Mouse (Mus musculus) heart, embryonic 10.5 days (tissue): ENCODE measurements around the gene Cbfa2t3. TPM values are rescaled to one million over a fixed set of nuclear protein-coding genes. Genes with fewer than 3 reads are reported as not detected.
A peak's percentile ranks its signal among the peaks of the same experiment; 100 is the strongest.

Experiments used
- DNase-seq: peaks from one replicate; pipeline ENCODE4 v3.0.0-alpha.2; 2017; ENCODE audit warnings: low spot score
- H3K27ac ChIP-seq: fragments of 300-500 bp; sonication (generic); 2 replicates; pipeline ENCODE4 v1.5.1; 2016; ENCODE audit warnings: mild to moderate bottlenecking
- H3K27me3 ChIP-seq: fragments of 300-500 bp; sonication (generic); 2 replicates; pipeline ENCODE4 v1.6.1; 2016; ENCODE audit warnings: mild to moderate bottlenecking; ENCODE audit not compliant: poor library complexity, insufficient read depth, severe bottlenecking
- H3K36me3 ChIP-seq: fragments of 300-500 bp; sonication (generic); 2 replicates; pipeline ENCODE4 v1.6.1; 2016; ENCODE audit warnings: mild to moderate bottlenecking, moderate library complexity
- H3K4me1 ChIP-seq: fragments of 300-500 bp; sonication (generic); 2 replicates; pipeline ENCODE4 v1.6.1; 2016; ENCODE audit warnings: mild to moderate bottlenecking
- H3K4me3 ChIP-seq: fragments of 300-500 bp; sonication (generic); 2 replicates; pipeline ENCODE4 v1.5.1; 2016; ENCODE audit warnings: mild to moderate bottlenecking, moderate library complexity
- H3K9me3 ChIP-seq: fragments of 300-500 bp; sonication (generic); 2 replicates; pipeline ENCODE4 v1.6.1; 2016; ENCODE audit warnings: mild to moderate bottlenecking, moderate library complexity
- WGBS: fragments of 180-500 bp; shearing (Covaris S2); methylation state at CpG from one replicate; pipeline ENCODE4 v1.1.7; 2016; 5-methylcytosine and 5-hydroxymethylcytosine counted together
- polyA plus RNA-seq: library from polyadenylated mRNA; unstranded; fragments of >200 nt; fragmentation: Nextera tagmentation; extraction: Ambion mirVana; gene quantifications from 2 replicates; pipeline ENCODE4 v1.2.1, GENCODE M21; 2016

Cbfa2t3 gene
- polyA plus RNA-seq, 1 experiment from 2014 or later: 5.5 TPM

DNA sequence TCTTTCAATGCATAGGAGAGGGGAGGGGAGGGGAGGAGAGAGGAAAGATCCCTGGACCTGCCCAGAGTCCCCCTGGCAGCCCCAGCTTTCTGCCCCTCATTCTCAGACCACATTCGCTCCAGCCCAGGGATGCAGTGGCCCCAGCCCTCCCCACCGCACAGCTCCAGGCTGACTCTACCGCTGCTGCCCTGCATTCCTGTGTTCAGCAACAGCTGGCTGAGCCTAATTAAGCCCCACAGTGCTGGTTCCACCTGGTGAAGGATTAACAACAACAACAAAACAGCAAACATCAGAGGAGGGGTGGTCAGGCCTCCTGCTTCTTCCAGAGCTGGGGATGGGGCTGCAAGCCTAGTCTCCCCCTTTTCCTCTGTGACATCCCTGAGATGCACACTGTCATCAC, 29.7 kb upstream of the Cbfa2t3 start:
- Histone ChIP-seq H3K27ac (no peak overlapping the region), H3K4me1 (peaks cover 11% of the 10 kb centered on the region), H3K27me3 (peaks cover 44% of the 10 kb centered on the region), H3K36me3 (no peaks in the 10 kb centered on the region), H3K4me3 (no peak overlapping the region), H3K9me3 (no peaks in the 10 kb centered on the region)
- no peak for DNase-seq
- 32% methylated on average over 3 of the region's 3 CpGs for WGBS

DNA sequence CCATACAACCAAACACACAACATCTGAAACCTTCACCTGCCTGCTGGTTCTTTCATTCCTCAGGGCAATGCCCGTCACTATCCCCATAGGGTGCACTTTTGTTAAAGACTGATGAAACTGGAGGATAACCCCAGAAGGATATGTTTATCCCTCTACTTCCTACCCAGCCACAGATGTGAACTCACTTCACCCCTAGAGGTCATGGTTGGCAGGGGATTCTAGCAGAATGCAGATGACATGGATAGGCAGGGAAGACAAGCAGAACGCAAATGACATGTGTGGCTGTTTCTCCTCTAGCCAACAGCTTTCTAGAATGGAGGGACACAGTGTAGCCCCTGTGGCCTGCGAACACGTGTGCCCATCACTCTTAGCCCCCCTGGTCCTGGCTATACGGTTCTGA, 28.5 kb upstream of the Cbfa2t3 start:
- Histone ChIP-seq H3K4me1 (peaks cover 19% of the 10 kb centered on the region), H3K27ac (no peak overlapping the region), H3K4me3 (no peak overlapping the region), H3K27me3 (peaks cover 45% of the 10 kb centered on the region), H3K36me3 (no peaks in the 10 kb centered on the region), H3K9me3 (no peaks in the 10 kb centered on the region)
- whole genome bisulfite sequencing: 62% methylated on average over 5 of the region's 5 CpGs
- no peak for DNase-seq

DNA sequence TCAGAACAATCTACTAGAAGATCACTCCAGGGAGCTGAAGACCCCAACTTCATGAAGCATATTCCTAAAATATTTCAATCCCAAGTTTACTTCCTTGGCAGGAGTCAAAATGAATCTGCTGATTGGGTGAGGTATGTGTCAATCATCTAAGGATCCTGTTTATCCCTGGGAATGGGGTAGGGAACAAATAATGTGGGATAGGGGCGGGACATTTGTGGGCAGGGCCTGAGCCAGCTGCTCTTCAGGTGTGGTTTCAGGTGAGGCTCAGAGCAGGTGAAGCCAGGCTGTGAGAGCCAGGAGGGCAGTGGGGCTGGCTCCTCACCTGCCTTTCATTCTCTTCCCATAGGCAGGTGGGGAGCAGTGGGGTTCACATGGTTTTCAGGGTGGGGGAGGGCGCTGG, 27.9 kb upstream of the Cbfa2t3 start:
- no peak for DNase-seq
- no peak overlapping the region for H3K27ac ChIP-seq
- peaks cover 44% of the 10 kb centered on the region for H3K27me3 ChIP-seq
- no peaks in the 10 kb centered on the region for H3K9me3 ChIP-seq
- H3K4me3 ChIP-seq: no peak overlapping the region
- WGBS: 65% methylated on average over 2 of the region's 2 CpGs
- H3K4me1 ChIP-seq: peaks cover 23% of the 10 kb centered on the region
- H3K36me3 ChIP-seq: no peaks in the 10 kb centered on the region

DNA sequence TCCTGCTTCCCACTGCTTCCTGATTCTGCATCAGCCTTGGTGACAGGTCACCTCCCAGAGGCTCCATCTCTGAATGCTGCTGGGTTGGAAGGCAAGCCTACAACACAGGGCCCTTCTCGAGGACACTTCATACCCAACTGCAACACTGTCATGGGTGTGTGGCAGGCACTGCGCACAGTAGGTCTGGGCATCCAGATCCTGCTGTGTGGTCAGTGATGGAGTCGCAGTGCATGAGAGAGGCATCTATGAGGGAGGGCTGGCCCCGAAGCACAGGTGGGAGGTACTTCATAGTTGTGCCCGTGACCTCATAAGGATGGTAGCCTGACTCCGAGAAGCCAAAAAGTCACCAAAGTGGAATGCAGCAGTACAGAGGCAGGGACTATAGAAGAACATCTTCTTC, 26.3 kb upstream of the Cbfa2t3 start:
- WGBS: 91% methylated on average over 6 of the region's 6 CpGs
- Histone ChIP-seq H3K9me3 (no peaks in the 10 kb centered on the region), H3K27ac (peak overlapping the region; percentile 32), H3K4me1 (peaks cover 38% of the 10 kb centered on the region), H3K4me3 (no peak overlapping the region), H3K27me3 (peaks cover 57% of the 10 kb centered on the region), H3K36me3 (no peaks in the 10 kb centered on the region)
- DNase-seq: no peak

DNA sequence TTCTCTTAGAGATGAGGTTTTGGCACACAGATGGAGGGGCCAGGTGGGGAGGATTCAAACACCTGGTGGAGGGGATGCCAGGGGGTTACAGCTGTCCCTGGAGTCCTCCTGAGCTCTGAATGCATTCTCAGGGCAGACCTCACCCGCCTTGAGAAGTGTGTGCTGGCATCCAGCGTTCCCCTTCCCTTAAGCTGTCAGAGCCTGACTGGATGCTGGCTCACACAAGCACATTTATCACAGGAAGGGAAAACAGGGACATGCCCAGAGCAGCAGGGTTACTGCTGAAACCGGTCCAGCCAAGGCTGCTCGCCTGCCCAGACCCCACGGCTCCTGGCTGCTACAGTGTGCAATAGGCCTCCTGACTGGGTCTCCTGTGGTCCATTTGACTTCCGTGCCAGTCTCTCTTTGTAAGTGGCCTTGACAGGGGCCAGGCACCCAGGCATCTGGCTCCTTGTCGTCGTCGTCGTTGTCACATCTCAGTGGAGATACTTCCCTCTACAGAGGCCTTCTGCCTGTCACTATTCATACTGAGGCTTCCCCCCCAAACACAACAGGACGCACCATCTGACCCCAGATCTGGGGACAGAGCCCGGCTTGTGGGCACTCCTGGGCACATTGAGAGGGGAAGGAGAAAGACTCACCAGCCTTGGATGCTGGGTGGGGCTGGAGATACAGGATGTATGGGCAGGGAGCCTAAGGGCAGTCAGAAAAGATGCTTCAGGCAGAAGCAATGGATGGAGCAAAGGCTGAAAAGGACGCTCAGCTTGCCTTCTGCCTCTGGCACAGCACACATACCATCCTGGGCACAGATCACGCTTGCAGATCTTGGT, 22.1 kb upstream of the Cbfa2t3 start:
- no peak for DNase-seq
- WGBS: 34% methylated on average over 14 of the region's 14 CpGs
- peaks cover 70% of the 10 kb centered on the region for H3K27me3 ChIP-seq
- peaks cover 69% of the 10 kb centered on the region for H3K4me1 ChIP-seq
- H3K36me3 ChIP-seq: no peaks in the 10 kb centered on the region
- peak overlapping the region; percentile 51 for H3K4me3 ChIP-seq
- peak overlapping the region; percentile 83 for H3K27ac ChIP-seq
- no peaks in the 10 kb centered on the region for H3K9me3 ChIP-seq

DNA sequence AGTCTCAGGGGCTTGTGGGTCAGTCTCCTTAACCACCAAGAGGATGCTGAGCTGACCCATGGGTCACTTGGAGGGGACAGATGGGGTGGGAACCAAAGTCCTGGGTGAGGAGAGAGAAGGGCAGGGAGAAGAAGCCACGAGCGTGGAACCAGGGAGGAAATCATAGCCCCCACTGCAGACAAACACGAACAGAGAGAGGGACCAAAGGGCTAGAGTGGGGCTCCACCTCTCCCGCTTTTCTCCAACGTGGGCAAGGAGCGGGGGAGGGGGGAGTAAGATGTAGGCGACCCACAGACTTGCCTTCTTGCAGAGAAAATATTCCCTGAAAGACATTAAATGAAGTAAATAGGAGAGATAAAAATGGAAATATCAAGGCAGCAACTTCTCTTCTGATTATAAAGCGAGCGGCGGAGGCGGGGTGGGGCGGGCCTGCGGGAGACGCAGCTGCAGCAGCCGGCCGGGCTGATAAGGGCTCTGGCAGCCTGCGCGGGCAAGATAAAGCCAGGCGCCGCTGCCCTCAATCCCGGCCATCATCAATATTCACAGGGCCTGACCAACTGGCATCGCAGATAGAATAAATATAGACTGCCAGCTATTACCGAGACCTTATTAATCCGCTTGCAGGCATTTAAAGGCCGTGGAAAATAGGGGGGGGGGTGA, 21.3 kb upstream of the Cbfa2t3 start:
- DNase-seq: peak; percentile 92
- Histone ChIP-seq H3K9me3 (no peaks in the 10 kb centered on the region), H3K36me3 (no peaks in the 10 kb centered on the region), H3K4me3 (peak overlapping the region; percentile 51), H3K27me3 (peaks cover 73% of the 10 kb centered on the region), H3K4me1 (peaks cover 73% of the 10 kb centered on the region), H3K27ac (peak overlapping the region; percentile 83)
- 4% methylated on average over 25 of the region's 25 CpGs for WGBS

DNA sequence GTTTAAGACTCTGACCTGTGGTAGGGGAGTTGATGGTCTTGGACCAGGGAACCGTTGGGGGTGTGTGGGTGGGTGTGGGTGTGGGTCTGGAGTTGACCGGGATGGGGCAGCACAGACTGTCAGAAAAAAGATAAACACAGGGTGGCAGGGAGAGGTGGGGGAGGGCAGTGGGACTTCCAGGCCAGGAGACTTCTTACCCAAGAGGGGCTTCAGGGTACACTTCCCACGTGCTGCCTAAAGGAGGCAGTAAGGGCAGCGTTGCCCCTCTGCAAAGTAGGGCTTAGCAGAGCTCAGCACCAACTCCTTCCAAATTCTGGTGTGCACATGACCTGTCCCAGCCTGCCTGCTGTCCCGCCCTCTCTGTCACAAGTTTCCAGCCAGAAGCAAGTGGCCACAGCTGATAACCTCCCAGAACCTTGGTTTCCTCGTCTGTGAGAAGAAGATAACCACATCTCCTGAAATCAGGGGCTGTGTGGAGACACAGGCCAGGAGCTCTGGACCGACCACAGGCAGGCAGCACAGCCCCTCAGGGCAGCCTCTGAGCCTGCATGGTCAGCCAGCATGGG, 20.7 kb upstream of the Cbfa2t3 start:
- H3K27ac ChIP-seq: peak overlapping the region; percentile 83
- DNase-seq: peak; percentile 96
- H3K9me3 ChIP-seq: no peaks in the 10 kb centered on the region
- H3K4me3 ChIP-seq: peak overlapping the region; percentile 51
- H3K27me3 ChIP-seq: peaks cover 76% of the 10 kb centered on the region
- H3K4me1 ChIP-seq: peaks cover 73% of the 10 kb centered on the region
- no peaks in the 10 kb centered on the region for H3K36me3 ChIP-seq
- 12% methylated on average over 7 of the region's 7 CpGs for WGBS

DNA sequence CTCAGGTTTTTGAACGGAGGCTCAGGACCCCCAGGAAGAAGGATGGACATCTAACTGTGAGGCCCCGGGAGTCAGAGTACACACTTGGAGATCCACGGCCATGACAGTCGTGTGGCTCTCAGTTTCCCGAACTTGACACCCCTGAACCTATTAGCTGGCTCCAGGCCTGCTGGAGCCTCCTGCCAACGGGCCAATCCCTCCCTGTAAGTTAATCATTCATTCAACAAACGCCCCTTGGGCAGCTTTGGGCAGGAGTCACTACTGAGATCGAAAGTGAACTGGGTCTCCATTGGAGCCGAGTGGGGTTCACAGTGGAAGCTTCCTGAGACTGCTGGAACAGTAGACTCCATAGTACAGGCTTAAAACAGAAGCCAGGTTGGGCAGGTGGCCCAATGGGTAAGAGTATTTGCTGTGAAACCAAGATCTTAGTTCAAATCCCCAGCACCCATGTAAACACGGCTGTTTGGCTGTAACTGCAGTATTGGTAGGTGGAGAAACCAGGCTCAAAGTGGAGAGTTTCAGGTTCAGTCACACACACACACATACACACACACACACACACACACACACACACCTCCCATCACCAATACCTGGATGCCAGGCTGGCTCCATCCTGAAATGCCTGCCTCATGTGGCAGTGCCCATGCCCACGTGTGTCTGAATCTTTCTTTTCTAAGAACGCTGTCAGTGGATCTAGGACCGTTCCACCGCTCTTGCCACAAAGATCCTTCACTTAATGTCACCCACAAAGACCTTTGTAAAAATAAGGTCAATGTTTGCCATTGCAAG, 20.0 kb upstream of the Cbfa2t3 start:
- Histone ChIP-seq H3K27me3 (peaks cover 76% of the 10 kb centered on the region), H3K27ac (peak overlapping the region; percentile 83), H3K4me3 (no peak overlapping the region), H3K36me3 (no peaks in the 10 kb centered on the region), H3K9me3 (no peaks in the 10 kb centered on the region), H3K4me1 (peaks cover 72% of the 10 kb centered on the region)
- no peak for DNase-seq
- 82% methylated on average over 14 of the region's 14 CpGs for WGBS

DNA sequence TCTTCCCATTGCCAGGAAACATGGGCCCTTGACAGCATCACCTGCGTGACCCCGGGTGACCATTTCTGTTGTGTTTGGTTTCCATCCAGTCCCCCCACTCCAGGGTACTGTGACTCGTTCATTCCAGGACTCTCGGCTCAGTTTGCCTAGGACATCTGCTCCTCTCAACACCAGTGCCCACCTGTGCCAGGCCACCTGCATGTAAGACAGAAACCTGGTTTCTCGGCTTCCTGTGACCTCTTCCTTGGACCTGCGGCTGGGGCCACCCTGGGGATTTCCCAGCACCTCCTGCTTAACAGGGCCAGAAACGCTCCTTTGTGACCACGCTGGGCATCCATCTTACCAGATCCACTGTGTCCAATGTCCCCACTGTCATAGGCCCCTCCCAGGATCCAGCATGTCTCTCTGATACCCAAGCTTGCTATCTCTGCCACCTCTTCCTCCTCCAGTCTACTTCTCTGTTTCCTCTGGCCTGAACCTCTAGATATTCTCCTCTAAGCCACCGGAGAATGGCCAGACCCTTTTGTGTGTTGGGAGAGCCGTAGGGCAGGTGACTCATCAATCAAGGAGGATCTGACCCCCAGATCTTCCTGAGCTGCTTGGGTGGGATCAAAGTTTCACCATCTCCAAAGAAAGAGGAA, 19.1 kb upstream of the Cbfa2t3 start:
- 76% methylated on average over 10 of the region's 10 CpGs for WGBS
- Histone ChIP-seq H3K36me3 (no peaks in the 10 kb centered on the region), H3K9me3 (no peaks in the 10 kb centered on the region), H3K4me1 (peaks cover 65% of the 10 kb centered on the region), H3K27ac (no peak overlapping the region), H3K27me3 (peaks cover 84% of the 10 kb centered on the region), H3K4me3 (no peak overlapping the region)
- DNase-seq: no peak

DNA sequence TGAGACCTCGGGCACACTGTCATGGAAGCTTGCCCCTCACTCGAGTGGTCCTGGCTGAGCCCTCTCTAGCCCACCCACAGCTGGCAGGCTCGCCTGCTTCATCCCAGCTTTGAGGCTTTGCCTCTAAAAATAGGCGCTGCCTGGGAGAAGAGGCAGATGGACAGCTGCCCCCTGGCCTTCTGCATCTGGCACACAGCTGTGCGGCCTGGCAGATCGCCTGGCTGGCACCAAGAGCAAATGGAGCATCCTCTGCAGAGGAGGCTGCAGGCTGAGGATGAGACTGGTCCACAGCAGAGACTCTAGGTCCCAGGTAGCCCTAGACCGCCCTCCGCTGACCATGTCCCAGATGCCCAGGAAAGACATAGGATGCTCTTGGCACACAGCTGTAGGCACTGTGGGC, 17.7 kb upstream of the Cbfa2t3 start:
- Histone ChIP-seq H3K9me3 (no peaks in the 10 kb centered on the region), H3K27me3 (peaks cover 83% of the 10 kb centered on the region), H3K27ac (no peak overlapping the region), H3K4me3 (no peak overlapping the region), H3K36me3 (no peaks in the 10 kb centered on the region), H3K4me1 (peaks cover 72% of the 10 kb centered on the region)
- WGBS: 71% methylated on average over 8 of the region's 8 CpGs
- DNase-seq: no peak

DNA sequence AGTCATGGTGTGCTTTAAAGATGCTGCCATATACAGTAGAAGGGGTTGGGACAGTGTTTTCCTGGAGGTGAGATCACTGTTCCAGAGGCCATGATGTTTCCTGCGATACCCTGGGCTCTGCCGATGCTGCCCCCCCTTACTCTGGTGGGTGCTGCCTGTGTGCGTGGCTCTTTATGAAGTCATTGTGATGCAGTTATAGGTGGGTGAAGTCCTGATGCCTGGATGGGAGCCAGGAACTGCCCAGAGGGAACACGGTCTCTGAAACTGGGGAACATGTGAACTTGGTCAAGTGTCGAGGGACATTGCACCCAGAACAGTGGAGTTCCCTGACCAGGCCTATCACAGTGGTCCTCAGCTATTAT, 14.2 kb upstream of the Cbfa2t3 start:
- 89% methylated on average over 5 of the region's 5 CpGs for WGBS
- no peak for DNase-seq
- Histone ChIP-seq H3K36me3 (no peaks in the 10 kb centered on the region), H3K9me3 (no peaks in the 10 kb centered on the region), H3K4me3 (no peak overlapping the region), H3K4me1 (peaks cover 54% of the 10 kb centered on the region), H3K27me3 (peaks cover 78% of the 10 kb centered on the region), H3K27ac (no peak overlapping the region)

DNA sequence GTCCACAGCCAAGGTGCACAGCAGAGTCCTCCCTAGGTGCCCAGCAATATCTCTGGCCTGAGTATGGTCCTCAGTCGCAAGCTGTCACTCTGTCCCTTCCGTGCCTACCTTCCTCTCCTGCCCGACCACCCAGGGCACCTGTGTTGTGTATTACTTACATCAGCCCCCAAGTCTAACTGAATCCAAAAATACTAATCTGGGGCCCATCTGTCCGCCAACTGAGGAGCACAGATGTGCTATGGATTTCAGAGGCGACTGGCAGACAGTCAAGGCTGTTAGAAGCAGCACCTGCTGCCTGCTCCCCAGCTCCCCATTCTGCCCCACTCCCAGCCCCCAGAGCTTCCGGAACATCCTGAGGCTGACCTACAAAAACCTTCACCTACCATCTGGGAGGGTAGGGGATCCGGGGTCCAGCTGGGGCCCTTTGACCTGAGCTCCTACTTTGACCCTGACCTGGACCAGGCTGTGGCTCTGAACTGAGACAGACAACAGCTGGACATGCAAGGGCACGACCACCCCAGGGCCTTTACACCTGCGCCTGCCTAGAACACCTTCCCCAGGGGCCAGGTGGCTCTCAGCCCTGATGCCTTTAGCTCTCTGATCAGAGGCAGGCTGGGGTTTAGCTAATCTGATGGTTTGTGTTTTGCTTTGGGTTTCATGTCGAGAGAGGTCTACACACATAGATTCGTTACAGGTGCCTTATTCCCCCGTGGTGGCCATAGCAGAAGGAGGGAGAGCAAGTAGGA, 13.7 kb upstream of the Cbfa2t3 start:
- 76% methylated on average over 12 of the region's 12 CpGs for WGBS
- no peaks in the 10 kb centered on the region for H3K9me3 ChIP-seq
- peaks cover 73% of the 10 kb centered on the region for H3K27me3 ChIP-seq

More for the DNA sequence above, 13.7 kb upstream of the Cbfa2t3 start:
- no peak for DNase-seq
- Histone ChIP-seq H3K4me1 (peaks cover 49% of the 10 kb centered on the region), H3K27ac (peak overlapping the region; percentile 17), H3K4me3 (no peak overlapping the region), H3K36me3 (no peaks in the 10 kb centered on the region)
